Mouse (Mus musculus) neural tube, embryonic 15.5 days (tissue): ENCODE measurements at regions not wholly inside any gene's neighbourhood (a gene's known extent, or its start where the extent isn't known, plus 50 kb on each side); places are given as distances from the start of the nearest gene placed in this dataset.

Source experiments
- ATAC-seq: fragments of 200-750 bp; cut with Nextera tagmentation; 2 replicates; pipeline ENCODE4 v1.8.0; 2017; ENCODE audit warnings: mild to moderate bottlenecking, moderate TSS enrichment, moderate library complexity; ENCODE audit not compliant: low FRiP score
- H3K27ac ChIP-seq: fragments of 300-500 bp; sonication (generic); replicated peaks from 2 replicates; pipeline ENCODE4 v1.5.1; 2015; ENCODE audit warnings: mild to moderate bottlenecking, inconsistent platforms
- H3K27me3 ChIP-seq: fragments of 300-500 bp; sonication (generic); replicated peaks from 2 replicates; pipeline ENCODE4 v1.6.1; 2015; ENCODE audit warnings: inconsistent platforms
- H3K36me3 ChIP-seq: fragments of 300-500 bp; sonication (generic); 2 replicates; pipeline ENCODE4 v1.6.1; 2015; ENCODE audit warnings: inconsistent platforms
- H3K4me1 ChIP-seq: fragments of 300-500 bp; sonication (generic); 2 replicates; pipeline ENCODE4 v1.6.1; 2015; ENCODE audit warnings: inconsistent platforms
- H3K4me2 ChIP-seq: fragments of 300-500 bp; sonication (generic); 2 replicates; pipeline ENCODE4 v1.6.1; 2015; ENCODE audit warnings: inconsistent platforms, mild to moderate bottlenecking, moderate library complexity
- H3K4me3 ChIP-seq: fragments of 300-500 bp; sonication (generic); replicated peaks from 2 replicates; pipeline ENCODE4 v1.5.1; 2015; ENCODE audit warnings: mild to moderate bottlenecking, inconsistent platforms
- H3K9ac ChIP-seq: fragments of 300-500 bp; sonication (generic); replicated peaks from 2 replicates; pipeline ENCODE4 v1.6.1; 2015; ENCODE audit warnings: mild to moderate bottlenecking, inconsistent platforms
- H3K9me3 ChIP-seq: fragments of 300-500 bp; sonication (generic); replicated peaks from 2 replicates; pipeline ENCODE4 v1.6.1; 2016; ENCODE audit warnings: inconsistent platforms
- WGBS: fragments of 180-500 bp; shearing (Covaris S2); methylation state at CpG from one replicate; pipeline ENCODE4 v1.1.7; 2015; ENCODE audit warnings: mixed read lengths; 5-methylcytosine and 5-hydroxymethylcytosine counted together

DNA sequence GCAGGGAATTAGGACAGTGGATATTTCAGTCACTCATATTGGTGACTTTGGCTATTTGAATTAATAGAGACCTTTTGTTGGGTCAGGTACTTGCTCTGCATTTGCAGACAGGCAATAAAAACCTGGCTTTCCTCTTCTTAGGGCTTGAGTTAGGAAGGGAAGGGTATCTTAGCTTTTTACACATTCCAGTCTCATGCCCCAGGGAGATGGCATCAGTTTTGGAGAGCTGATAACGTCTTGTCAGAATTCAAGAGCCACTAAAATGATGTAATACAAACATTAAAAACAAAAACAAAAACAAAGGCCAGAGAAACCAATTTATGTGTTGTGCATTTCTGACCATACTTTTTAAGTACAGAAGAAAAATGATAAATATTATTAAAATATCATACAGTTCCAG lies 214.3 kb downstream of the Ktn1 start:
- H3K9ac ChIP-seq: no peak overlapping the region
- peaks cover 9% of the 10 kb centered on the region; the same call in 1 of the 2 replicates for H3K4me1 ChIP-seq
- no peaks in the 10 kb centered on the region for H3K36me3 ChIP-seq
- H3K4me3 ChIP-seq: no peak overlapping the region
- WGBS: 71% methylated on average over 1 of the region's 1 CpGs
- no peak for ATAC-seq
- no peak overlapping the region for H3K4me2 ChIP-seq
- H3K9me3 ChIP-seq: peaks cover 6% of the 10 kb centered on the region; the same call in 1 of the 2 replicates
- H3K27me3 ChIP-seq: no peaks in the 10 kb centered on the region
- H3K27ac ChIP-seq: no peak overlapping the region

DNA sequence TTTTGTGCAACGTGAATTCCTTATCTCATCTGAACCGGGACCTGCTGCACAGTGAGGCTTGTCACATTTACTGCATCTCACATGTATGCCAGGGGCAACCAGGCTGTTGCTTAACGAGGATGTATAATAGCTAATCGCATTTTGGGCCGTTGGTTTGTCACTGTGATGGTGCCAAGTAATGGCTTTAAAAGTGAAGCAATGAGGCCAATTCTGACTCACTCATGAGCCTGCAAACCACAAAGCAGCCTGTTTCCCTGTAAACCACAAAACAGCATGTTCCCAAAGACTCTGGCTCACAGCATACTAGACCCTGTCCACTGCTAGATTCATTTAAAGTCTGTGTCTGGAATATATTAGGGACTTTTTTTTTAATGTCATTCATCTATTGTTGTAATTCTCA lies 214.8 kb downstream of the Ktn1 start:
- H3K9ac ChIP-seq: no peak overlapping the region
- WGBS: 29% methylated on average over 5 of the region's 5 CpGs
- no peak overlapping the region for H3K4me2 ChIP-seq
- no peak overlapping the region for H3K4me3 ChIP-seq
- peaks cover 6% of the 10 kb centered on the region; the same call in 1 of the 2 replicates for H3K9me3 ChIP-seq
- H3K27ac ChIP-seq: no peak overlapping the region
- peaks cover 9% of the 10 kb centered on the region; the same call in 1 of the 2 replicates for H3K4me1 ChIP-seq
- no peaks in the 10 kb centered on the region for H3K36me3 ChIP-seq
- no peaks in the 10 kb centered on the region for H3K27me3 ChIP-seq
- ATAC-seq: peak; percentile 55; the same call in 1 of the 2 replicates

DNA sequence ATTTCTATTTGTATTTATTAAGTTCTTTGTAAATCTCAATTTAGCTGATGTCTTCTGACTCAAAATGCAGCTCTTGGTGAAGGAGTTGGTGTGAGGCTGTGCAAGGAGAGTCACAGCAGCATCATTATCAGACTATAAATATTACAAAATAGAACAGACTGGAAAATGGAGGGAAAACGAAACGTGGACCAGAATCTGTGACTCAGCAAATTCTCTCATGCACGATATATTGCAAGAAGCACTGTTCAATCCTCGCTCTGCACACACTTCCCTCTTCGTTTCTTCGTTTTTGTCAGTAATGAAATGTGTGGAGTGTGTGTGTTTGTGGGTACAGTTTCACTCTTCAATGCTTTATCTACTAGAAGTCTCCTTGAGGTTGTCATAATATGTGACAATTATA lies 215.5 kb downstream of the Ktn1 start:
- H3K9me3 ChIP-seq: peaks cover 6% of the 10 kb centered on the region; the same call in 1 of the 2 replicates
- 75% methylated on average over 6 of the region's 6 CpGs for WGBS
- H3K4me1 ChIP-seq: peaks cover 9% of the 10 kb centered on the region; the same call in 1 of the 2 replicates
- no peak overlapping the region for H3K4me3 ChIP-seq
- H3K27ac ChIP-seq: no peak overlapping the region
- no peaks in the 10 kb centered on the region for H3K36me3 ChIP-seq
- no peak overlapping the region for H3K4me2 ChIP-seq
- no peak for ATAC-seq
- no peaks in the 10 kb centered on the region for H3K27me3 ChIP-seq
- H3K9ac ChIP-seq: no peak overlapping the region

DNA sequence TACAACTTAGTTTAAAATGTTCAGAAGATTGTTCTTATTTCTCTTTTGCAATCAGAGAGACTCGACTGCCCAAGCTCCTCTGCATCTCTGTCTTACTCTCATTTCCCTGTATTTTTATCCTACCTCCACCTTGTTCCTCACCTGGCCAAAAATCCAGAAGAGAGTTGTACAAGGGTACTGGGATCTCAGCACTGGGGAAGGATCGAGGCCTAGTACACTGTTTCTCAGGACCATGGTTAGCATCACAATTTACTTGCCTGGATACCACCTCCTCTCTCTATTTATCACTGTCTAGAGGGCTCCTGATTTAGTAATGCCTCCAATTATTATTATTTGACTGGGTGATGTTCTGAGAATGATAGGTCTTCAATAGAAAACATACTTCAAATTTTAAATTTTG lies 218.8 kb downstream of the Ktn1 start:
- Histone ChIP-seq H3K4me3 (no peak overlapping the region), H3K4me2 (no peak overlapping the region), H3K27ac (no peak overlapping the region), H3K9me3 (peaks cover under 1% of the 10 kb centered on the region; the same call in 1 of the 2 replicates), H3K27me3 (no peaks in the 10 kb centered on the region), H3K4me1 (peaks cover 9% of the 10 kb centered on the region; the same call in 1 of the 2 replicates), H3K9ac (no peak overlapping the region), H3K36me3 (no peaks in the 10 kb centered on the region)
- 87% methylated on average over 2 of the region's 2 CpGs for WGBS
- ATAC-seq: no peak

DNA sequence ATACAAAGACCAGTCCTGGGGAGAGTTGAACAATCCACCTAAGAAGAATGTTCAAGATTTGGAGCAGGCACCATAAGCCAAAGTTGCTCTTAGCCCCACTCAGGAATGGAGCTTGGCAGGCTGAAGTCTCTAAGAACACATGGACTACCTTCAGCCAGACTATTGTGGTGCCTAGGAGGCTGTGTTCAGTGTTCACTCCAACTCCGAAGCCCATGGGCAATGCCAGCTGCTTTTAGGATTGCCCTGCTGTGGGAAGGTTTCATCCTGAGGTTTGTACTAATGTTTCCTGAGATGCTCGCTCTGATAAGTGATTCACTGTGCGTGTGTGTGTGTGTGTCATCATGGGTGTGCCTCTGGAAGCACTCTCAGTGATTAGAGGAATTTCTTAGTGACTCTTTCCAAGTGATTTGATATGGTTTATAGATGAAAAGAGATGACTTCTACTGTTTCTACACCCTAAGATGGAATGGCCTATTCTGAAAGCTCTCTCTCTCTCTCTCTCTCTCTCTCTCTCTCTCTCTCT lies 220.1 kb downstream of the Ktn1 start:
- Histone ChIP-seq H3K9ac (no peak overlapping the region), H3K9me3 (no peaks in the 10 kb centered on the region)
- 85% methylated on average over 3 of the region's 3 CpGs for WGBS

DNA sequence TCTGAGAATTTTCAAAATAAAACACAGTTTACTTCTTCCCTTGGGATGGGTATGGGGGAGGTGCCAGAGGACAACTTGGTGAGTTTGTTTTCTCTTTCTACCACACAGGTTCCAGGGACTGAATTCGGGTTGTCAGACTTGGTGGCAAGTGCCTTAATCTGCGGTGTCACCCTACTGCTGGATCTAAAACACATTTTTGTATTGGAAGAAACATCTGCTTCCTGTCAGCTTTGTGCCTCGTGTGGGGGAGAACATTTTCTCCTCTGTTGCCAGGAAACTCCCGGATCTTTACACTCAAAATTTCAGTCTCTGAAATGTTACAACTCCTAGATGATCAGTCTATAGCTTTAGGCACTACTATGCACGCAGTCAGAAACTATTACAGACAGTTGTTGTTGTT lies 228.3 kb downstream of the Ktn1 start:
- H3K27ac ChIP-seq: no peak overlapping the region
- H3K9me3 ChIP-seq: no peaks in the 10 kb centered on the region
- no peak for ATAC-seq
- 84% methylated on average over 5 of the region's 5 CpGs for WGBS
- H3K9ac ChIP-seq: no peak overlapping the region
- H3K4me1 ChIP-seq: no peaks in the 10 kb centered on the region
- no peak overlapping the region for H3K4me3 ChIP-seq
- no peaks in the 10 kb centered on the region for H3K36me3 ChIP-seq
- H3K27me3 ChIP-seq: no peaks in the 10 kb centered on the region
- H3K4me2 ChIP-seq: no peak overlapping the region

More for the DNA sequence above, 220.1 kb downstream of the Ktn1 start:
- ATAC-seq: no peak
- no peaks in the 10 kb centered on the region for H3K27me3 ChIP-seq
- peaks cover 4% of the 10 kb centered on the region; the same call in 1 of the 2 replicates for H3K4me1 ChIP-seq
- no peak overlapping the region for H3K4me3 ChIP-seq
- H3K27ac ChIP-seq: no peak overlapping the region
- H3K4me2 ChIP-seq: no peak overlapping the region
- no peaks in the 10 kb centered on the region for H3K36me3 ChIP-seq

DNA sequence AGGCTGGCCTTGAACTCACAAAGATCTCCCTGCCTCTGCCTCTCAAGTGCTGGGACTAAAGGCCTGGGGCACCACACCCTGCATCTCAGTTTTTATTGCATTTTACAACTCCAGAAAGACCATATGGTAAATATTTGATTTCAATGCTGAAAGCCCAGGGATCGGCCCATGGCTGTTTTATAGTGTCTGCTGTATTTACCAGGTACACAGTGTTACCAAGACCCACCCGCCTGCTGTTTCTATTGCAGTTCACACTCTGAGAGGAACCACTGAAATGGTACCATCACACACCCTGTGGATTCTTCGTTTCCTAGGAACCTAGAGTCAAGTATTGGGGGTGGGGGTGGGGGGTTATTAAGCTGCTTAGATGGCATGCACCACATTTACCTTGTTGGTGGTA lies 228.9 kb downstream of the Ktn1 start:
- Histone ChIP-seq H3K4me3 (no peak overlapping the region), H3K4me1 (no peaks in the 10 kb centered on the region), H3K9me3 (no peaks in the 10 kb centered on the region), H3K9ac (no peak overlapping the region), H3K27me3 (no peaks in the 10 kb centered on the region), H3K4me2 (no peak overlapping the region), H3K27ac (no peak overlapping the region), H3K36me3 (no peaks in the 10 kb centered on the region)
- 84% methylated on average over 3 of the region's 3 CpGs for WGBS
- no peak for ATAC-seq

DNA sequence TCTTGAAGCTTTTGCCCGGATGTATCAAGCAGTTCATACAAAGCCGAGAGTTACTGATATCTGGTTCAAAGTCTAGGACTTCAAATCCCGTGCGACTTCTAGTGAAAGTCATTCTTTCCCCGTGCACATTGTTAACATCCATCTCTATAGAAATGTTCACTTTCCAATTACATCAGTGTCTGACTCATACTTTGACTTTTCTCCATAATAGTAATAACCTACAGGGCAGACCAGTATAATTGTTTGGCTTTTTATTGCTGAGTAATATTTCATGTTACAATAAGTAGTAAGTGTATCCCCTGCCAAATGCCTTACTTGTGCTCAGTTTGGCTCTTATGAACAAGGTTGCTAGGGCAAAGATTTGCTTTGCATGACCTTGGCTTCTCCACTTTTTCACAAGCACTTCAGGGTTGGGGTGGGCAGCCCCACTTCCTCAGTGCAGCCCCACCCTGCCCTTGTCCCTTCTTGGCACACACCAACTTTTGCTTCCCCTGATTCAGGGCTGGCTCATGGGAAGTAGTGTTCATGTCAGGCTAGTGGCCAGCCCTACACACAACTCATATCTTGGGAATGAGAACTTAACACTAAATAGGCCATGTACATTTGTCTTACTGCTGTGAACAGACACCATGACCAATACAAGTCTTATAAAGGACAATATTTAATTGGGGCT lies 229.7 kb downstream of the Ktn1 start:
- ATAC-seq: no peak
- H3K36me3 ChIP-seq: no peaks in the 10 kb centered on the region
- H3K27ac ChIP-seq: no peak overlapping the region
- no peak overlapping the region for H3K9ac ChIP-seq
- no peak overlapping the region for H3K4me2 ChIP-seq
- H3K4me3 ChIP-seq: no peak overlapping the region
- H3K27me3 ChIP-seq: no peaks in the 10 kb centered on the region
- 94% methylated on average over 5 of the region's 5 CpGs for WGBS
- H3K9me3 ChIP-seq: no peaks in the 10 kb centered on the region
- H3K4me1 ChIP-seq: no peaks in the 10 kb centered on the region

DNA sequence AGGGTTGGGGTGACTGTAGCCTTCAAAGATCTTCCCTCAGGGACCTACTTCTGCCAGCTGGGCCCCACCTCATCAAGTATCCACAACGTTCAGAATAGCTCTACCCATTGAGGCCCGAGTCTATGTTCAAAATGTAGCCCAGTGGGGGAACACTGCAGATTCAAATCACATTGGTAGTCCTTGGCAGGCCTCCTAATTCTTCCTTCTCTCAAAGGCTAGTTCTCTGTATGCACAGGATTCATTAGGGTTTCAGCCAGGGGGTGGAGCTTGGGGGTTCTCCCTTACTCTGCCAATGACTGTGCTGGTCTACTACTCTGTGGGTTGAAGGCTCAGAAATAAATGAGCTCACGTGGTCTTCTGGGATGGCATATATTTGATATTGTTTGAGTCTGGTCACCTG lies 235.3 kb upstream of the Peli2 start:
- Histone ChIP-seq H3K4me2 (no peak overlapping the region), H3K9ac (no peak overlapping the region), H3K27me3 (no peaks in the 10 kb centered on the region), H3K36me3 (no peaks in the 10 kb centered on the region), H3K9me3 (no peaks in the 10 kb centered on the region), H3K4me3 (no peak overlapping the region), H3K4me1 (peaks cover 5% of the 10 kb centered on the region), H3K27ac (no peak overlapping the region)
- no peak for ATAC-seq
- 68% methylated on average over 3 of the region's 3 CpGs for WGBS

DNA sequence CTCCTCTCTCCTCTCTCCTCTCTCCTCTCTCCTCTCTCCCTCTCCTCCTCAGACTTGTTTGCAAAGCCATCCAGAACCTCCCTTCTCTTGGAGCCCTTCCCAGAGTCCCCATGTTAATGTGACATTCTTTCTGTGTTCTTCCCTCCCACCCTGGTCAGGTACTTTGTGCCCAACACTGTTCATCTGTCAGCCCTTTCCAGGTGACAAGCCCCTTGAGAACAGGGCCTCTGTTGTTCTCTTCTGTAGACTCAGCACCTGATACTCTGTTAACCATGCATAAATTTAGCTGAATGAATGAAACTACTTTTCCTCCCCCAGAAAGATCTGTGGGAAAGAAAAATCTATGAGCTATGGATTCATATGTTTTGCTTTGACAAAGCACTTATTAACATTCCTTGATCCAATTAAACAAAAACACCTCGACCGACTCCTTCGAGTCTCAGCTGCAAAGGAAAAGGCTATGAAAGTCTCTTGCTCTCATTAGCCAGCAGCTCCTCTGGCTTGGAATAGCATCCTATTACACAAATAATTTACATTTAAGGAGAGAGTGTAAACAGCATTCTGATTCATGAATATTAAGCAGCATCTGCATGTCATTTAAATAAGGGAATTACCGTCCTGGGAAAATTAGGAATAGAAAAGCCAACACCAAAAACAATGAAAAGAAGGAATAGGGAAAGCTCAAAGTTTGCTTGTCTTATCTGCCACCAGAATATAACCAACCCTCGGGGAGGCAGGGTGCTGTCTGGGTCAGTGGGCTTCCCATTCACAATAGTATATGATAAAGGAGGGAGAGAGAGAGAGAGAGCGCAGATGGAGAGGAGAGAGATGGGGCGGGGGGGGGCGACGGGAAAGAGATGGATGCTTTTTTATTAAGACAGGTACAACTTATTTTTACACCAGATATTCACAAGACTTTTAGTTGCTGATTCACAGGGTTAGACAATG lies 230.1 kb upstream of the Peli2 start:
- H3K27me3 ChIP-seq: no peaks in the 10 kb centered on the region
- H3K4me3 ChIP-seq: no peak overlapping the region
- peaks cover 6% of the 10 kb centered on the region for H3K4me1 ChIP-seq
- H3K9ac ChIP-seq: no peak overlapping the region
- WGBS: 44% methylated on average over 9 of the region's 9 CpGs
- no peak for ATAC-seq
- H3K27ac ChIP-seq: no peak overlapping the region
- no peaks in the 10 kb centered on the region for H3K9me3 ChIP-seq
- H3K36me3 ChIP-seq: no peaks in the 10 kb centered on the region
- no peak overlapping the region for H3K4me2 ChIP-seq

DNA sequence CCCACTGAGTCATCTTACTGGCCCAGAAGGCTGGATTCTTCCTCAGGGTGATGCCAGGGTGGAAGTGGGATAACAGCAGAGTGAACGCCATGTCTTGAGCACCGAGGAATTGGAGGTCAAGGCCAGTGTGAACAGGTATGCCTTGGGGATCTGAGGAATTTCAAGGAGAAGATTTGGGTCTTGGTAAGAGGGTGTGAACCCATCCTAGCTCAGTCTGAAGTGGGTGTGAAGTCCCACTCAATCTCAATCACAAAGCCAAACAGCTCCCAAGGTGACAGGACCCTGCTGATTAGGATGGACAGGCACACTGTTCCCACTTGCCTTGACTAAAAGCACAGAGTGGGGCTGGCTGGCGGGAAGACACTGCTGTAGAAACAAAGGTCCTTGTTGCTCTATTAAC lies 224.0 kb upstream of the Peli2 start:
- Histone ChIP-seq H3K36me3 (no peaks in the 10 kb centered on the region), H3K4me1 (0 out of 2 replicates have a peak, but pooled peaks cover 4% of the 10 kb centered on the region), H3K9me3 (no peaks in the 10 kb centered on the region), H3K9ac (no peak overlapping the region), H3K27ac (no peak overlapping the region), H3K4me3 (no peak overlapping the region), H3K27me3 (no peaks in the 10 kb centered on the region), H3K4me2 (no peak overlapping the region)
- no peak for ATAC-seq
- 94% methylated on average over 3 of the region's 3 CpGs for WGBS
